Mouse (Mus musculus) intestine, embryonic 15.5 days (tissue): ENCODE data around the gene Pias3. TPM values are rescaled to one million over a fixed set of nuclear protein-coding genes. Genes with fewer than 3 reads are reported as not detected.
"Not testable (repeated sequence)": the region's sequence is repeated elsewhere in the genome, so short reads cannot be mapped to it uniquely, and the experiment has no call there.

Experiments used
- ATAC-seq: fragments of 200-750 bp; cut with Nextera tagmentation; 2 replicates; pipeline ENCODE4 v1.8.0; 2017; ENCODE audit warnings: moderate TSS enrichment, moderate library complexity
- H3K27ac ChIP-seq: fragments of 300-500 bp; sonication (generic); 2 replicates; pipeline ENCODE4 v1.5.1; 2015; ENCODE audit warnings: mild to moderate bottlenecking, inconsistent platforms
- H3K27me3 ChIP-seq: fragments of 300-500 bp; sonication (generic); replicated peaks from 2 replicates; pipeline ENCODE4 v1.6.1; 2015; ENCODE audit warnings: inconsistent platforms
- H3K36me3 ChIP-seq: fragments of 300-500 bp; sonication (generic); 2 replicates; pipeline ENCODE4 v1.6.1; 2015; ENCODE audit warnings: inconsistent platforms
- H3K4me1 ChIP-seq: fragments of 300-500 bp; sonication (generic); replicated peaks from 2 replicates; pipeline ENCODE4 v1.6.1; 2015; ENCODE audit warnings: inconsistent platforms
- H3K4me2 ChIP-seq: fragments of 300-500 bp; sonication (generic); replicated peaks from 2 replicates; pipeline ENCODE4 v1.6.1; 2015; ENCODE audit warnings: mild to moderate bottlenecking, inconsistent platforms
- H3K4me3 ChIP-seq: fragments of 300-500 bp; sonication (generic); replicated peaks from 2 replicates; pipeline ENCODE4 v1.5.1; 2015; ENCODE audit warnings: inconsistent platforms
- H3K9ac ChIP-seq: fragments of 300-500 bp; sonication (generic); 2 replicates; pipeline ENCODE4 v1.6.1; 2015; ENCODE audit warnings: inconsistent platforms
- H3K9me3 ChIP-seq: fragments of 300-500 bp; sonication (generic); 2 replicates; pipeline ENCODE4 v1.6.1; 2016; ENCODE audit warnings: inconsistent platforms
- WGBS: fragments of 180-500 bp; shearing (Covaris S2); methylation state at CpG from one replicate; pipeline ENCODE4 v1.1.7; 2015; 5-methylcytosine and 5-hydroxymethylcytosine counted together
- polyA plus RNA-seq: library from polyadenylated mRNA; unstranded; fragments of >200 nt; fragmentation: Nextera tagmentation; extraction: Ambion mirVana; gene quantifications from 2 replicates; pipeline ENCODE4 v1.2.1, GENCODE M21; 2015

Pias3 gene
- polyA plus RNA-seq, 1 experiment from 2014 or later, result 37.2 TPM

DNA sequence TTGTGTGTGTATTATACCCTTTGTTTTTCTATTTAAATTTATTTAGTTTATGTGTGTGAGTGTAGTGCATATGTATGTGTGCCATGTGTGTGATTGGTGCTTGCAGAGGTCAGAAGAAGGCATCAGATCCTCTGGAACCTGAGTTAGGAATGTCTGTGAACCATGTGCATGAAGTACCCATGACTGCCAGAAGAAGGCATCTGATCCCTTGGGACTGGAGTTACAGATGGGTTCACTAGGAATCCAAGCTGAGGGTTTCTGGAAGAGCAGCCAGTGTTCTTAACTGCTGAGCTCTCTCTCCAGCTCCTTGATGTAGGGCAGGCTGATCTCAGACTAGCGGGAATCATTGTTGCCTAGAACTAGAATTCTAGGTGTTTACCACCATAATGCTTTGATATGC lies 41.8 kb downstream of the Pias3 start:
- Histone ChIP-seq H3K27ac (no peak overlapping the region), H3K36me3 (no peaks in the 10 kb centered on the region), H3K9ac (no peak overlapping the region), H3K27me3 (no peaks in the 10 kb centered on the region), H3K4me1 (no peaks in the 10 kb centered on the region), H3K4me3 (no peak overlapping the region), H3K9me3 (no peaks in the 10 kb centered on the region), H3K4me2 (no peak overlapping the region)
- WGBS, result 84% methylated on average over 1 of the region's 1 CpGs
- ATAC-seq, result no peak

DNA sequence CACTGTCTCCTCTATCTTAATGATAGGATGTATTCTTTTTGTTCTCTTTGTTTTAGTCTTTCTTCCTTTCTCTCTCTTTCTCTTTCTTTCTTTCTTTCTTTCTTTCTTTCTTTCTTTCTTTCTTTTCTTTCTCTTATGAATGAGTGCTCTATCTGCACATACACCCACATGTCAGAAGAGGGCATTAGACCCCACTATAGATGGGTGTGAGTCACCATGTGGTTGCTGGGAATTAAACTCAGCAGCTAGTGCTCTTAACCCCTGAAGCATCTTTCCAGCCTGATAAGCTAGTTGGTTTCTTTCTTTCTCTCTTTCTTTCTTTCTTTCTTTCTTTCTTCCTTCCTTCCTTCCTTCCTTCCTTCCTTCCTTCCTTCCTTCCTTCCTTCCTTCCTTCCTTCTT lies 44.1 kb downstream of the Pias3 start:
- H3K4me3 ChIP-seq, ATAC-seq, H3K36me3 ChIP-seq, H3K9me3 ChIP-seq, H3K9ac ChIP-seq, H3K4me1 ChIP-seq, H3K27ac ChIP-seq, H3K4me2 ChIP-seq, H3K27me3 ChIP-seq: not testable (repeated sequence)

DNA sequence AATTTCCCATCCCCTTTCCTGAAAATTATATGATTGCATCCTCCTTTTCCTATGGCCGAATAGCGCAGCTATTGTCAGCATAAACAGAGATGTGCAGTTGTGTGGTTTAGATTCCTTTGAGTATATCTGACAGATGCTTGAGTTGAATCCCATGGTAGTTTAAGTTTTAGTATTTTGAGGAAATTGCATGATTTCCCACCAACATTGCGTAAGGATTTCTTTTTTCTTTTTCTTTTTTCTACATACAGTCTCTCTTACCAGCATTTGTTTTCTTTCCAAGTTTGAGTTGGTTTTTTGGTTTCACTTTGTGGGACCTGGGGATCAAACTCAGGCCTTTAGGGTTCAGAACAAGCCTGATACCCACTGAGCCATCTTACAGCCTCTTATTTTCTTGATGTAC lies 48.2 kb downstream of the Pias3 start:
- H3K9me3 ChIP-seq, result no peaks in the 10 kb centered on the region
- 97% methylated on average over 3 of the region's 3 CpGs for WGBS
- H3K4me1 ChIP-seq, result no peaks in the 10 kb centered on the region
- ATAC-seq, result no peak
- no peak overlapping the region for H3K4me2 ChIP-seq
- no peak overlapping the region for H3K9ac ChIP-seq
- no peaks in the 10 kb centered on the region for H3K27me3 ChIP-seq
- no peak overlapping the region for H3K4me3 ChIP-seq
- no peak overlapping the region for H3K27ac ChIP-seq
- H3K36me3 ChIP-seq, result no peaks in the 10 kb centered on the region

DNA sequence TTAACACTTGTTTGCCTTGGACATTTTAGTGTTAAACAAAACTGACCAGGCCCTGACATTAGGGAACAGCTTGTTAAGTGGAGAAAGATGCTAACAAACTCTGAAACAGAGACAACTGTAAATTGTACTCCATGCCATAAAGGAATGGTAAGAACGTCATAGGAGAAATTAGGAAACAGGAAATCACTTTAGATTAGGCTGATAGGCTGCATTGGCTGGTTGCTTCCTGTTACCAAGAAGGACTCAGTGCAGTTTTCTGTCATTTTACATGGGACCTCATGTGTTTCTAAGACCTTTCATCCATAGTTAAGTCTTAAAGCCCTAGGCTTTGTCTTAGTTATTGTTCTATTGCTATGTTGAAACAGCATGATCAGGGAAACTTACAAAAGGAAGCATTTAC lies 50.6 kb downstream of the Pias3 start:
- Histone ChIP-seq H3K4me1 (no peaks in the 10 kb centered on the region), H3K9ac (no peak overlapping the region), H3K27ac (no peak overlapping the region), H3K9me3 (no peaks in the 10 kb centered on the region), H3K4me2 (no peak overlapping the region), H3K4me3 (no peak overlapping the region), H3K36me3 (no peaks in the 10 kb centered on the region), H3K27me3 (no peaks in the 10 kb centered on the region)
- WGBS, result 39% methylated on average over 1 of the region's 1 CpGs
- ATAC-seq, result no peak

Other genes starting within 250 kb of the Pias3 start
- gene BC107364, start 244.1 kb upstream of the Pias3 start, polyA plus RNA-seq, result 0.14 and 0.20 TPM in 2 replicates
- gene Hfe2, start 171.2 kb upstream of the Pias3 start, polyA plus RNA-seq, result 0.29 and 0.37 TPM in 2 replicates
- 136 and 146 TPM in 2 replicates for gene Txnip, start 138.4 kb upstream of the Pias3 start, polyA plus RNA-seq
- gene Gm16253, start 119.4 kb upstream of the Pias3 start, polyA plus RNA-seq, result 0.67 and 1.5 TPM in 2 replicates
- 26.5 and 31.3 TPM in 2 replicates for gene Polr3gl, start 102.2 kb upstream of the Pias3 start, polyA plus RNA-seq
- gene Ankrd34a, start 99.7 kb upstream of the Pias3 start, polyA plus RNA-seq, result 1.9 and 2.3 TPM in 2 replicates
- gene Lix1l, start 95.2 kb upstream of the Pias3 start, polyA plus RNA-seq, result 4.8 and 5.7 TPM in 2 replicates
- gene Rbm8a, start 66.5 kb upstream of the Pias3 start, polyA plus RNA-seq, result 113 and 118 TPM in 2 replicates
- gene Pex11b, start 61.0 kb upstream of the Pias3 start, polyA plus RNA-seq, result 42.2 TPM in 2 replicates
- 0.08 TPM in 1 of 2 replicates, not detected in the other for gene Gm42957, start 60.9 kb upstream of the Pias3 start, polyA plus RNA-seq
- gene Itga10, start 50.8 kb upstream of the Pias3 start, polyA plus RNA-seq, result 0.43 and 0.49 TPM in 2 replicates
- gene Ankrd35, start 26.3 kb upstream of the Pias3 start, polyA plus RNA-seq, result 0.48 and 0.49 TPM in 2 replicates
- gene Nudt17, start 12.2 kb downstream of the Pias3 start, polyA plus RNA-seq, result 5.7 and 5.9 TPM in 2 replicates
- 36.5 and 39.3 TPM in 2 replicates for gene Polr3c, start 31.2 kb downstream of the Pias3 start, polyA plus RNA-seq
- 41.6 and 46.1 TPM in 2 replicates for gene Rnf115, start 31.3 kb downstream of the Pias3 start, polyA plus RNA-seq
- gene Pdzk1, start 132.9 kb downstream of the Pias3 start, polyA plus RNA-seq, result 16.0 and 19.9 TPM in 2 replicates
- gene Cd160, start 133.0 kb downstream of the Pias3 start, polyA plus RNA-seq, result 1.1 and 1.4 TPM in 2 replicates
- 14.8 and 16.4 TPM in 2 replicates for gene Gja5, start 208.3 kb downstream of the Pias3 start, polyA plus RNA-seq
- gene Gpr89, start 209.0 kb downstream of the Pias3 start, polyA plus RNA-seq, result 74.3 and 75.0 TPM in 2 replicates
- gene Gja8, start 229.6 kb downstream of the Pias3 start, polyA plus RNA-seq, result 0.01 and 0.03 TPM in 2 replicates